Mouse (Mus musculus) stomach, embryonic 15.5 days (tissue): ENCODE measurements around the gene Defb20. TPM values are rescaled to one million over a fixed set of nuclear protein-coding genes. Genes with fewer than 3 reads are reported as not detected.

Experiments used
- ATAC-seq: fragments of 200-750 bp; cut with Nextera tagmentation; 2 replicates; pipeline ENCODE4 v1.8.0; 2017; ENCODE audit warnings: low read depth, moderate number of reproducible peaks, moderate TSS enrichment; ENCODE audit not compliant: insufficient read depth, low FRiP score
- H3K27ac ChIP-seq: fragments of 300-500 bp; sonication (generic); 2 replicates; pipeline ENCODE4 v1.5.1; 2015; ENCODE audit warnings: mild to moderate bottlenecking, inconsistent platforms
- H3K27me3 ChIP-seq: fragments of 300-500 bp; sonication (generic); replicated peaks from 2 replicates; pipeline ENCODE4 v1.6.1; 2015; ENCODE audit warnings: inconsistent platforms
- H3K36me3 ChIP-seq: fragments of 300-500 bp; sonication (generic); 2 replicates; pipeline ENCODE4 v1.6.1; 2015; ENCODE audit warnings: inconsistent platforms
- H3K4me1 ChIP-seq: fragments of 300-500 bp; sonication (generic); 2 replicates; pipeline ENCODE4 v1.6.1; 2015; ENCODE audit warnings: inconsistent platforms
- H3K4me2 ChIP-seq: fragments of 300-500 bp; sonication (generic); 2 replicates; pipeline ENCODE4 v1.6.1; 2015; ENCODE audit warnings: mild to moderate bottlenecking, inconsistent platforms
- H3K4me3 ChIP-seq: fragments of 300-500 bp; sonication (generic); replicated peaks from 2 replicates; pipeline ENCODE4 v1.5.1; 2015; ENCODE audit warnings: inconsistent platforms
- H3K9ac ChIP-seq: fragments of 300-500 bp; sonication (generic); 2 replicates; pipeline ENCODE4 v1.6.1; 2015; ENCODE audit warnings: inconsistent platforms
- H3K9me3 ChIP-seq: fragments of 300-500 bp; sonication (generic); 2 replicates; pipeline ENCODE4 v1.6.1; 2016; ENCODE audit warnings: inconsistent platforms
- WGBS: fragments of 180-500 bp; shearing (Covaris S2); methylation state at CpG from one replicate; pipeline ENCODE4 v1.1.7; 2015; 5-methylcytosine and 5-hydroxymethylcytosine counted together
- polyA plus RNA-seq: library from polyadenylated mRNA; unstranded; fragments of >200 nt; fragmentation: Nextera tagmentation; extraction: Ambion mirVana; gene quantifications from 2 replicates; pipeline ENCODE4 v1.2.1, GENCODE M21; 2015

Defb20 gene
- polyA plus RNA-seq, 1 experiment from 2014 or later: not detected

- Histone ChIP-seq H3K36me3 (no peaks in the 10 kb centered on the region), H3K9ac (no peak overlapping the region), H3K4me1 (no peaks in the 10 kb centered on the region), H3K4me2 (no peak overlapping the region), H3K9me3 (no peaks in the 10 kb centered on the region), H3K27me3 (no peaks in the 10 kb centered on the region), H3K27ac (no peak overlapping the region), H3K4me3 (no peak overlapping the region)
- ATAC-seq: no peak
- WGBS: 72% methylated on average over 6 of the region's 6 CpGs
These were observed 24.0 kb downstream of the Defb20 start for GRCm38 (mm10) chr2:152500863-152501229.

- Histone ChIP-seq H3K4me1 (no peaks in the 10 kb centered on the region), H3K9me3 (no peaks in the 10 kb centered on the region), H3K36me3 (no peaks in the 10 kb centered on the region), H3K27ac (no peak overlapping the region), H3K4me3 (no peak overlapping the region), H3K9ac (no peak overlapping the region), H3K4me2 (no peak overlapping the region), H3K27me3 (no peaks in the 10 kb centered on the region)
- 74% methylated on average over 2 of the region's 2 CpGs for WGBS
- no peak for ATAC-seq
These were observed 27.1 kb downstream of the Defb20 start for GRCm38 (mm10) chr2:152503950-152504349.

GRCm38 (mm10) chr2:152511592-152511991, 34.7 kb downstream of the Defb20 start, which contains the start of gene Defb26:
Gene Defb26, minus strand, starts transcription at chr2:152511692.
- WGBS: 88% methylated on average over 1 of the region's 1 CpGs

GRCm38 (mm10) chr2:152516084-152516483, 39.2 kb downstream of the Defb20 start:
- Histone ChIP-seq H3K4me2 (no peak overlapping the region), H3K4me3 (no peak overlapping the region), H3K36me3 (no peaks in the 10 kb centered on the region), H3K9ac (no peak overlapping the region), H3K27me3 (no peaks in the 10 kb centered on the region), H3K27ac (no peak overlapping the region), H3K9me3 (no peaks in the 10 kb centered on the region), H3K4me1 (no peaks in the 10 kb centered on the region)
- WGBS: 50% methylated on average over 4 of the region's 4 CpGs
- no peak for ATAC-seq

More at GRCm38 (mm10) chr2:152511592-152511991, 34.7 kb downstream of the Defb20 start, which contains the start of gene Defb26:
- Histone ChIP-seq H3K36me3 (no peaks in the 10 kb centered on the region), H3K4me2 (no peak within 1 kb of the TSS), H3K9ac (no peak within 1 kb of the TSS), H3K4me1 (no peaks in the 10 kb centered on the region), H3K27me3 (no peaks in the 10 kb centered on the region), H3K27ac (no peak within 1 kb of the TSS), H3K4me3 (no peak within 1 kb of the TSS), H3K9me3 (no peaks in the 10 kb centered on the region)
- ATAC-seq: no peak

- WGBS: 73% methylated on average over 4 of the region's 4 CpGs
- no peaks in the 10 kb centered on the region for H3K36me3 ChIP-seq
- H3K4me3 ChIP-seq: no peak within 1 kb of the TSS
- no peak within 1 kb of the TSS for H3K4me2 ChIP-seq
- no peak within 1 kb of the TSS for H3K27ac ChIP-seq
- no peak within 1 kb of the TSS for H3K9ac ChIP-seq
- H3K27me3 ChIP-seq: no peaks in the 10 kb centered on the region
- no peaks in the 10 kb centered on the region for H3K4me1 ChIP-seq
- H3K9me3 ChIP-seq: no peaks in the 10 kb centered on the region
- no peak for ATAC-seq
These were observed 41.1 kb downstream of the Defb20 start, which contains the start of gene Defb28 for GRCm38 (mm10) chr2:152517981-152518380. Gene Defb28, plus strand, starts transcription at chr2:152518255.

Other genes with a start within 250 kb of the Defb20 start
- gene Tbc1d20, start 183.2 kb upstream of the Defb20 start, polyA plus RNA-seq: 37.8 and 39.8 TPM in 2 replicates
- gene Rbck1, start 144.4 kb upstream of the Defb20 start, polyA plus RNA-seq: 81.9 and 86.5 TPM in 2 replicates
- gene Trib3, start 133.0 kb upstream of the Defb20 start, polyA plus RNA-seq: 2.1 and 2.2 TPM in 2 replicates
- 2.0 and 2.3 TPM in 2 replicates for gene Nrsn2, start 100.4 kb upstream of the Defb20 start, polyA plus RNA-seq
- 7.2 and 8.0 TPM in 2 replicates for gene Sox12, start 79.0 kb upstream of the Defb20 start, polyA plus RNA-seq
- 40.0 and 40.1 TPM in 2 replicates for gene Zcchc3, start 62.0 kb upstream of the Defb20 start, polyA plus RNA-seq
- gene 6820408C15Rik, start 61.5 kb upstream of the Defb20 start, polyA plus RNA-seq: 0.52 and 0.85 TPM in 2 replicates
- not detected in 2 replicates for gene Defb23, start 12.4 kb upstream of the Defb20 start, polyA plus RNA-seq
- gene Defb22, start 13.1 kb downstream of the Defb20 start, polyA plus RNA-seq: not detected in 2 replicates
- gene Defb26, start 34.6 kb downstream of the Defb20 start, polyA plus RNA-seq: not detected in 2 replicates
- gene Defb28, start 41.2 kb downstream of the Defb20 start, polyA plus RNA-seq: not detected in 2 replicates
- gene Defb29, start 63.0 kb downstream of the Defb20 start, polyA plus RNA-seq: not detected in 2 replicates
- gene Gm17416, start 92.3 kb downstream of the Defb20 start, polyA plus RNA-seq: not detected in 2 replicates
- gene Defb21, start 95.7 kb downstream of the Defb20 start, polyA plus RNA-seq: not detected in 2 replicates
- gene Defb19, start 103.2 kb downstream of the Defb20 start, polyA plus RNA-seq: not detected in 2 replicates
- not detected in 2 replicates for gene Defb45, start 122.3 kb downstream of the Defb20 start, polyA plus RNA-seq
- not detected in 2 replicates for gene Defb36, start 127.3 kb downstream of the Defb20 start, polyA plus RNA-seq
- 1.2 and 1.6 TPM in 2 replicates for gene Defb25, start 146.0 kb downstream of the Defb20 start, polyA plus RNA-seq
- gene Rem1, start 149.9 kb downstream of the Defb20 start, polyA plus RNA-seq: 19.1 and 22.7 TPM in 2 replicates
- 122 and 135 TPM in 2 replicates for gene H13, start 192.4 kb downstream of the Defb20 start, polyA plus RNA-seq
- 23.1 and 26.7 TPM in 2 replicates for gene Mcts2, start 210.0 kb downstream of the Defb20 start, polyA plus RNA-seq